Mouse (Mus musculus) embryonic stem cell, embryonic (primary cell): ENCODE measurements at regions not wholly inside any gene's neighbourhood (a gene's known extent, or its start where the extent isn't known, plus 50 kb on each side); places are given as distances from the start of the nearest gene placed in this dataset.

Source experiments
- CTCF ChIA-PET, 4 experiments: fragments of 300-600 bp in 2 of 4; fragments of 350-600 bp in 2 of 4; sonication (Branson Sonifier 250); formaldehyde crosslinking; loops; one replicate each; lab custom pipeline; 2022; ENCODE audit warnings: inconsistent platforms in 2 of 4; lab: Charles Lee
- POLR2A ChIA-PET, 4 experiments: fragments of 300-600 bp in 2 of 4; fragments of 350-600 bp in 2 of 4; sonication (Branson Sonifier 250); formaldehyde crosslinking; loops; one replicate each; lab custom pipeline; 2022; ENCODE audit warnings: antibody characterized with exemption in 4 of 4, inconsistent platforms in 1 of 4; lab: Charles Lee

DNA sequence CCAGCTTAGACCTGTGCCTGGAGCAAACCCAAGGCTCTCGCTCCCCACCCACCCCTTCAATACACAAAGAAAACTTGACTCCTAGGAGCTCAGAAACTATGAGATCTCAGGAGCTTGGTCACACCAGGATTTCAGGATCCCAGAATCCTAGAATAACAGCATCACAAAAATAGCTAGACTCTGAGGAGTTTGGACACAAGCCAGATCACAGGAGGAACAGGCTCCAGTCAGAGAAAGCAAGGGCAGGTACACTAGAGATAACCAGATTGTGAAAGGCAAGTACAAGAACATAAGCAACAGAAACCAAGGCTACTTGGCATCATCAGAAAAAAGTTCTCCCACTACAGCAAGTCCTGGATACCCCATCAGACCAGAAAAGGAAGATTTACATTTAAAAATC, 221.5 kb downstream of the Epha7 start:
- ChIA-PET POLR2A (no interaction called here), CTCF (no interaction called here)

DNA sequence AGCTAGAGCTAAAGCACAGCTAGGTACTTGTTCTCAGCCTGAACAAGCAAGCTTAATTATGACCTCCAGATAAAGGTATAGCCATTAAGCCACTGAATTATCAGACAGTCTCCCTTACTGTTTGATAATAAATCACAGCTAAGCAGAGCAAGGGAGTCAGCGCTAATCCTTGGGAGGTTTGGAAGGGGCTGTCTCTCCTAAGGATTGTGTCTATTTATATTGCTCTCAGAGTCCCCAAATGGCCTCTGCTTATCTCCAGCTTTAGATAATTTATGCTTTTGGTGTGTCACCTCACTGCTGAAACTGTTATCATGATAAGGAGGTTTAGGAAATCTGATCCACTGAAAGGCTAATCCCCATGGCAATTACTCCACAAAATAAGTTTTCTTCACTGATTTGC, 227.1 kb downstream of the Epha7 start:
- ChIA-PET POLR2A (no interaction called here), CTCF (no interaction called here)

DNA sequence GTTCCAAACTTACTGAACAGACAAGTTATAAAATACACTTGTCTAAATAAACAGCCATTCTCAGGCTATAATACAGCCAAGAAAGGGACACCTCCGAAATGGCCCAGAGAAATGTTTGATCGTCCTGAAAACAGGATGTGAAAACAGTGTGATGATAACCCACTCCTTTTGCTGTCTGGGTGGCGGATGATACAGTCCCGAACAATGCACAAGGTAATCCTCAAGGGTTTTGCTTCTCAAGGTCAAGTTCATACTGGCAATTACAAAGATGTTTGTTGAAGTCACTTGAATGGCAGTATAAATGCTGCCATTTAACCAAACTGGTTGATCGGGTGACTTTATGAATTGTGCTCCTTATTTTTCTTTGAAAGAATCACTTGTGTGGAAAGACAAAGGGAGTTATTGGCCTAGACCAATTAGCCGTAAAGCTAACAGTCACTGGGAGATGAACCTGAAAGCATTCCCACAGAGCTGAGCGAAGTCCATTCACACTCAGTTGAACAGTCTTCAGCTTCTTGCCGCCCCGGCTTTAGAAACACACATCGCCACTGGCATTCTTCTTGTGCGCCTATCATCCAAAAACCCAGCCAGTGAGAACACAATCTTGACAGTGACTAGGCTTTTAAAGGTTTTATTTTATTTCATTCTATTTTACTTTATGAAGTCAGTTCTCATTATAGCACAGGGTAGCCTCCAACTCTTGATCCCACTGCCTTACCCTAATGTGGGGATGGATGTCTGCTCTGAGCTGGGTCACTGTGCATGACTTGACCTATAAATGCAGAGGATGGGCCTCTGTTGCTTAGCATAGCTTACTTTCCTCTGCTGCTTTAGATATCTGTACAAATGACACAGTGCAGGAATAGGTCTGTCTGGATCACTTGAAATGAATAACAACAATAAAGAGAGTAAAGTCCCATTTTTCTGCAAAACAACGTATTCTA, 256.0 kb downstream of the Epha7 start:
- ChIA-PET POLR2A (no interaction called here), CTCF (no interaction called here)

DNA sequence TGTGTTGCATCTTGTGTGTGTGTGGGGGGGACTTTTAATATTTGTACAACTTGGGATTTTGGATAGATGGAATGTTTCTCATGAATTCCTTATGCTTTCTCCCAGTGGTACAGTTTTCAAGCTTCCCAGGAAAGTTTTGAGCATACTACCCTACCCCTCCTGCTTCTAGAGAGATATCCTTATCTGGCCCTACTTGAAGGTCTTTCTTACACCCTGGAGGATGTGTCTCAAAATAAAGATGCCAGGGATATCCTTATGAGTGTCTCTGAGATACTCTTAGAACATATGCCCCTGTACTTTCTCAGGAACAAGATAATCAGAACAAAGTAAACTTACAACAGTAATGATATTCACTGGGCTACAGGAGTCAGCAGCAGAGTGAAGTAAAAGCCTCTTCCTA, 261.3 kb downstream of the Epha7 start:
- POLR2A ChIA-PET, result no interaction called here
- CTCF ChIA-PET, result no interaction called here

DNA sequence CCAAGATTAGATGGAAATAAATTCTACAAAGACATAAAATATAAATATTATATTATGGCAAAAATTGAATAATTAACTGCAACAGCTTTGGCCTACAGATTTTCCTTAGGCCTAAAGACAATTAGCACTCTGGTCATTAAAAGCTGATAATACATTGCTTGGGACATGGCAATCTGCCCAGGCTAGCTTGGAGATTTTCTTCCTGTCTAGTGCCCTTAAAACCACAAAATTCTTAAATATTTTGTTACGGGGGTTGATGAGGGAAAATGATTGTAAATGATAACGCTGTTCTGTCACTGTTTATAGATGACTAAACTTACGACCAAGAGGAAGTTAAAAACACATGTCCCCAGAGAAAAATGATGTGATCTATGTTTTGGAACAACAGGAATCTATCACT, 261.9 kb downstream of the Epha7 start:
- ChIA-PET POLR2A (no interaction called here), CTCF (no interaction called here)

DNA sequence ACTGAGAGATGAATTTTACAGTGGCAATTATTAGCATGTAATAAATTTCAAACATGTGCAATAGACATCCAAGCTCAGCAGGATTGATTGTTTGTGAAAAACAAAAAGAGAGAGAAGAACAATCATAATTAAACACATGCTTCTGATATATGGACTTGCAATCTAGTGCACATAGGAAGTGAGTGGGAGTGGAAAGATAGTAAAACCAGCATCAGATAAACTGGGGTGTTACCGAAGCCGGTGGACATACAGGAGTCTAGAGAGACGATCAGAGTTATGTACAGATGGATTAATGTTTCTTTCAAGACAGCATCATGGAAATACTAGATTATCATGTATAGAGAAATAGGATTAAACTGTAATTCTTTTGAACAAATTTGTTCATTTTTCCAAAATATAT, 263.8 kb downstream of the Epha7 start:
- ChIA-PET CTCF (no interaction called here), POLR2A (no interaction called here)

DNA sequence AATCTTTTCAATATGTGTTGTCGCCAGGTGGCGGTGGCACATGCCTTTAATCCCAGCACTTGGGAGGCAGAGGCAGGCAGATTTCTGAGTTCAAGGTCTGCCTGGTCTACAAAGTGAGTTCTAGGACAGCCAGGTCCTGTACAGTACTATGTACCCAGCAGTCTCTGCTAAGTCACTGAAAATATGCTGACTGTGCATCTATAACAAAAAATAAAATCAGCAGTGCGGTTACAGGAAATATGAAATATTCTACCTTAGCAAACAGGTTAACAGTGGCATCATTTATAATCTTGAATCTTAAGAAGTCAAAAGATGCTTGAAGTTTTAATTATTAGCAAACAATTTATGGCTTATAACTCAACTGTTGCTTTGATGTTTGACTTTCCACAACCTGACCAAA, 265.5 kb downstream of the Epha7 start:
- POLR2A ChIA-PET, result no interaction called here
- CTCF ChIA-PET, result no interaction called here

DNA sequence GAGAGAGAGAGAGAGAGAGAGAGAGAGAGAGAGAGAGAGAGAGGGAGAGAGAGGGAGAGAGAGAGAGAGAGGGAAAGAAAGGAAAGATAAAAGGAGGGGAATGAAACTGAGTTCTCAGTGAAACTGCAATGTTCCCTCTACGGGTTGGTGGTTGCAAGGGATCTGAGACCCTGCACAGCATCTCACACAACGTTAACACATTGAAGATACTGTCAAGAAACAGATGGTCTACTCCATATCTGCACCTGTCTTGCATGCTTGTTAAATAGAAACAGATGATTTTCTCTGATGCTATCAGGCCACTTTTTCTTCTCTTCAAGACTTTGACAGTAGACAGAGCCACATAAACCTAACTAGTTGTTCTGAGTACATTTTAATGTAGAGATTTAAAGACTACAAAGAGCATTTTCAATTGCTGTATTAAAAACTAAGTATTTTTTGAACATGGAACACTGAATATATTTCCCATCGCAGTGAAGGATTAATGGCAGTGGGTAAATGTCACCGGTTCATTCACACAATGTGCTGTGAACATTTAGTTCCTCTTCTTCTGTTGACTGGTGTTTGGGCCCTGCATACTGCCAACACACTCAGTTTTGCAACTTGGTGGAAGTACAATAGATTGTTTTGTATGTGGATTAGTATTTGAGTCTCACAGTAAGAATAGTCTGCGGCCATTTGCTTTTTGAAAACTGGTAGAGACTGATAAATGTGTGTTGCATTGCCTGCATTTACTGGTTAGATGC, 270.8 kb downstream of the Epha7 start:
- ChIA-PET CTCF (no interaction called here), POLR2A (interaction anchor here in 1 of 4 experiments (1.4 kb wide), 1 partner anchor 8 kb away, joined by 3 read pairs; no protein-coding TSS in a partner anchor)

DNA sequence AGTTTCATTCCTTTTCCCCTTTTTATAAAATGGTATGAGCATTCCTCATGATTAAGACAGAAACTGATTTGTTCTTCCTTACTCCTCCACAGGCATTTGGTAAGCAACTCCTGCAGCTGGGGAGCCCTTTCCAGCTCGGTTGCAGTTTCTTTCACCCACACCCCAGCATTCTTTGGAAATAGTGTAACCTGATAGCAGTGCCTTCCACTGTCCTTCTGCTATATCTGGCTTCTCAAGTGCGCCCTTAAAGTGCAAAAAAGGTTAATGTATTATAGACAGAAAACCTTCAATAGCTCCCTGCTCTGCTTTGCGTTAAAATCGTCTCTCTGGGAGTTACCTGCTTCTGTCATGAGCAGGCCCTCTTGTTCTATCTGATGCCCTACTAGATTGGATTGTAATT, 278.0 kb downstream of the Epha7 start:
- ChIA-PET CTCF (no interaction called here), POLR2A (no interaction called here)

DNA sequence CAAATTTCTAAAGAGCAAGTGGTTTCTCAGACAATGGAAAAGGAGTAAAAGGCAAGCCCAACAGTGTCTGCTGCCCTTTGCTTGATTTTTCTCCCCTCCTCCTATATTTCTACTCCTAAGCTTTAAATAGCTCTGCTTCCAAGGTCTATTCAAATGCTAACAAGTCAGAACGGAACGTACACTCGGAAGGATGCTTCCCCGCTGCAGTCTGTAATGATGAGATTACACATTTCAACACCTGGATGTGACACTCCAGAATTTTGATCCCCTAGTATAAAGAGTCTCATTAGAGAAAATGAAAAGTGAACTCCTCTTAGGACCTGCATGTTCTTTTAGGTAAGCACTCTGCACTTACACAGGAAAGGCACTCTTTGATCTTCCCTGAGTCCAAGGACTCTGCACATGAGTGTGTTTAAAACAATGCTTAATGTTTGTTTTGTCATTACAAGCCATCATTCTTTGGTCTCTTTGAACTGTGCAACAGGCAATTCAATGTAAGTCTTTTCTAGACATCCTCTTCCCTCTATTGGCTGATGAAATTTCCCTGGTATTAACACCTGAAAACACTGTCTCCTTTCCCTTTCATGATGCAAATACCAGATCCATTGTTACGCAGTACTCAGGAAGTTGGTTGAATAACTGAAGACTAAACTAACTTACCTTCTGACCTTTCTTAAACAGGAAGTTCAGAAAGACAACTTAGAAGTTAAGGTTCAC, 278.7 kb downstream of the Epha7 start:
- CTCF ChIA-PET, result no interaction called here
- POLR2A ChIA-PET, result interaction anchor here in 1 of 4 experiments (1.0 kb wide), 1 partner anchor 9 kb away, joined by 3 read pairs; no protein-coding TSS in a partner anchor

DNA sequence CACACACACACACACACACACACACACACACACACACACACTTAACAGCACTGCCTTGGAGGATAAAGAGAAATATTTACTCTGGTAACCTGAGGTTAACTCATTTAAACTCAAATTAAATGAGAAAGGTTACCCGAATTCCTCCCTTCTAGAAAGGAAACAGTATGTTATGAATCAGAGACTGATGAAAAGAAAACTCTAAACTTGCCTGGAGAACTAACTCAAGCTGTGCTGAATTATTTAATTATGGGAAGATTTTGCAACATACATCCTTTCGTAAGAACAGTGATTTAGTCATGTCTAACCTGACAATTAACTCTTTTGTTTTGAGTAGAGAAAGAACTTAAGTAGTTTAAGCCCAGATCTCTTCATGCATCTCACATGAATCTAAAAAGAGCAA, 289.4 kb downstream of the Epha7 start:
- CTCF ChIA-PET, result no interaction called here
- POLR2A ChIA-PET, result interaction anchor here in 1 of 4 experiments (0.7 kb wide), 1 partner anchor 250 kb away, joined by 3 read pairs; no protein-coding TSS in a partner anchor

DNA sequence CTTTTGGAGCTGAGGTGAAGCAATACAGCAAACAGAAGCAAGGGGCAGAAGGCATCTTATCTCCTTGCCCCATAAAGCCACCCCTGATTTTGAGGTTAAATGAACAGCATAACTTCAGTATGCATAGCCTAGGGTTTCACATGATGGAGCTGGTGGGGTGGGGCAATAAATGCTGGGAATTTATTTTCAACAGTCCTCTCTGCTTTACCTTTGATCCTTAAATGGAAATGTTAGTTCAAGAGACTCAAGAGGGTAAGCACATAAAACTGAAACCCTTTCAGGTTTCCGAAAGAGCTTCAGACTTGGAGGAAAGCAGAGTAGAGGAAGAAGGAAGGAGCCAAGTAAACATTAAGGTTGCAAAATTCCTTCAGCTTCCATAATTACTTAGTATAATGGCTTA, 290.5 kb downstream of the Epha7 start:
- CTCF ChIA-PET, result no interaction called here
- POLR2A ChIA-PET, result no interaction called here

DNA sequence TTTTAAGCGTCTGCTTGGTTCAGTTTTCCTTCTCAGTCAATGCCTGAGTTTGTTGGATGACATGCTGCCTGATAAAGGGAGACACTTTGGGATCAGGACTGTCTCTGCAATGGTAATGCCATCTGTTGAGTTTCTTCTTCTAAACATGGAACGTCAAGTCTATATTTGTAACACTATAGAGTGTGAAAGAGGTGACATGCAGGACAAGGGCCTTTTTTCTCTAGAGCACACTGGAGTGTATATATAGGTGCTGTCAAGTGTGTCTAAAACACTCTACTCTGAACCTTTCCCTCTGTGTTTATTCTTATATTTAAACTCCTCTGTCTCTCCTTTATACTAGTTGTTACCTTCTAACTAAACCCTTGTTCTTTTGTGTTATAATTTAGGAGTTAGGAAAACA, 299.6 kb downstream of the Epha7 start:
- POLR2A ChIA-PET, result no interaction called here
- CTCF ChIA-PET, result no interaction called here

DNA sequence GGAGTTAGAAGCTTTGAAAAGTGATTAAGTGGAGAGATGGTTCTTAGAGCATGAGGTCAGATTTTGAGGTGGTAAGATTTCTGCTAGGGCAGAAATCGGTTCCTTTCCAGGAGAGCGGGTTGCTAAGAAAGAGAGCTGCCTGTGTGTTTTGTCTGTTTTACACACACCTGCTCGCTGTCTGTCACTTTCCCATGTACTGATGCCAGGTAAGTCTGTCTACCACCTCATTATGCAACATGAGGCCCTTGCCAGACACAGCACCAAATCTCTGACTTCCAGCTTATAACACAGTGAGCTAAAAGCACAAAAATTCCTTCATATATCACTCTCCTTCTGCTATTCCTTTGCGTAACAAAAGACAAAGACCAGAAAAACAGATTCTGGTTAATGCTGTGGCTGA, 304.1 kb downstream of the Epha7 start:
- CTCF ChIA-PET, result no interaction called here
- POLR2A ChIA-PET, result no interaction called here

DNA sequence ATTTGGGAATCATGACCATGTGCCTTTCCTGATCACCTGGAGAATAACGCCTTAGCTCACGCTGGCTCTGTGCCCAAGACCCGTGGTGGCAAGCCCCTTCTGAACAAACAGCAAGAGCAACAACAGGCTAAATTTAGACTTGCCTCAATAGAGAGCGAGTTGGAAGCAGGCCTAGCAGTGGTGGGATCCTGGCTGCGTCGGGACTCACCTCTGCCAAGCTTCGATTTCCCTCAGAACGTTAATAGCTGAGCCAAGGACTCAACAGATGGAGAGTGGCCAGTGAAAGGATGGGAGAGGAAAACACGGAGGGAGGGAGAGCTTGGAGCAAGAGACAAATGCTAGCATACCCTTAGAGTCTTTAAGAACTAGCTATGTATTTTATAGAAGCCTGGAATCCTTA, 305.0 kb downstream of the Epha7 start:
- ChIA-PET CTCF (no interaction called here), POLR2A (interaction anchor here in 1 of 4 experiments (0.7 kb wide), 1 partner anchor 275 kb away, joined by 3 read pairs; no protein-coding TSS in a partner anchor)

DNA sequence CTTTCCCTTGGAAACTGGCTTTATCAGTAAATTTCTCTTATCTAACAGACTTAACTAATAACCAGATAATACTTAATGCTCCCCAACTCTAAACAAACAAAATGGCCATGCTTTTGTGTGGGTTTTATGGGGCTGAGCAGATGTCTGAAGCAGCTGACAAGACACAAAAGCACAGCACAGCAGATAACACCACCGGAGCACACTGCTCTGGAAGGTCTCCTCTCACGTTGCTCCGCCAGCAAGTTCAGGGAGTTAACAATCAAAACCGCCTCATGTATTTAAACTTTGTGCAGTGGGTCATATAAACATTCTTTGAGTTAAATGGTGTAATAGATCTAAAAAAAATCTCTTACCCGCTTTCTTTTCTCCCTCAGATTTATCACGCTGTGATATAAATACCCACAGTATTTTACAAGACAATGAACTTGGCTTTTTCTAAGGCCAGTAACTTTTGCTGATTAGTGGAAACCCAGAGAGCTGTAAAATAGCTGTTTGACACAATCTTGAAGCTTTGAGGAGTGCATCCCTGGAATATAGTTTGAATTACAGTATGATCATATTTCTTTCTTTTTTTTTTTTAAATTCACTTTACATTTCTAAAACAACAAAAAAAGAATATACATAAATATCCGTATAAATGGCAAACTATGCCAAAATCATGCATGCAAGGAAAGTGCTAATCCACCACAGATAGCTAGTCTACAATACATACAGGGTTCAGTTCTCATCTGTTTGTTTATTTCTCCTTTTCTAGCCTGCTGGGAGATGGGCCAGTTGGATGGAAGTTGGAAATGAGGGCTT, 305.9 kb downstream of the Epha7 start:
- CTCF ChIA-PET, result no interaction called here
- POLR2A ChIA-PET, result no interaction called here

DNA sequence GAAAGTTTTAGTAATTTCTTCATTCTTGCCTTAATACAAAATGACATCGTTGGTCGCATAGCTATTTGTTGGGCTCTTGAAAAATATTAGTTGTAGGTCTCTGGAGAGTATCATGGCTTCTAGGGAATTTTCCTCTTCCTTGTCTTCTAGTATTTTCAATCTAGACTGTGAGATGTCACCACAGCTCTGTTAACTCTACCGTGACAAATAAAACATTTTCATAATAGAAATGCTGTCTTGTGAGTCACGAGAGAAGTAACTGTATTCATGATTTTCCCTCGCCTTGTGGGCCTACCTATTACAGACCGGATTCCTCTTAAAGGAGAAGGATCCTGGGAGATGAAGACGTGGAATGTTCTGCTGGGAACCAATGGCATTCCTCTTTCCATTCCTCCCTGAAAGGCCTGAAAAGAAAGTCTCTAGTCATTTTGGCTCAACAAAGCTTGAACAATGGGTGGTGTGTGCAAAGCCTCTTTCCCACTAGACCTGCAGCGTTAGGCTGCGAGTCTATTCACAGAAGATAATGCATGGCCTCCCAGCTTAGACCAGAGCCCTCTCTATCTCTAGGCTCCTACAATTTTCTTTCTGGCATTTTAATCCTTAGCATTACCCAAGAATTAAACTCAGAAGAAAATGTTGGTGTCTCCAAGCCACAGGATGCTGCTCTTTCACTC, 306.7 kb downstream of the Epha7 start:
- POLR2A ChIA-PET, result no interaction called here
- CTCF ChIA-PET, result no interaction called here

DNA sequence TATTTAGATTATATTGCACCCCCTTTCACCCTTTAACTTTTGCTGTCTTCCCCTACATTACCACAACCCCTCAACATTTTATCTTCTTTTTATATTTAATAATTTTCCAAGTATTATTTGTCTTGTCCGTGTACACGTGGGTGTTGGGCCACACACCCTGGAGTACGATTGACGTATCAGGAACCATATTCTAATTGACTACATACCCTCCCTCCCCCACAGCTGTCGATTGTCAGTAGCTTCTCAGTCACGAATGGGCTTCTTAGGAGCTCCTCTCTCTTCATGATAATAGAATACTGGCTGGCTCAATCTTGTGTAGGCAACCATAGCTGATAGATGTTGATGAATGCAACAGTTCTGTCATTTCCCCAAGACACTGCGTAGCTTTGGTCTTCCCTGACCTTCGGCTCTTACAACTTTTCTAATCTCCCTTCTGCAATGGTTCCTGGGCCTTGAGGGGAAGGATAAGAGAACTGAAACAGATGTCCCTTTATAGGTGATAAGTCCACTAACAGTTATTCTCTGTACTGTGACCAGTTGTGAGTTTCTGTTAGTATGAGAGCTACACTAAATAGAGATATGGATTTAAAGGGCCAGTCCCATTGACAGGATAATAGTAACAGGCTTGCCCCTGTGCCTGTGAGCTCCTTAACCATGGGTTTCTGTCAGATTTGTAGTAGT, 310.9 kb downstream of the Epha7 start:
- CTCF ChIA-PET, result no interaction called here
- POLR2A ChIA-PET, result no interaction called here
